Mouse (Mus musculus) T-helper 17 cell (primary cell): ENCODE results near the gene Elk4.

Experiments
- in situ Hi-C, 2 experiments: fragments of 300-600 bp; cut with MboI, MseI; formaldehyde crosslinking; loops; 1 replicate in 1 of 2; 2 replicates in 1 of 2; pipeline ENCODE4 v1.15.1; 2025; ENCODE audit warnings: high pct_unique_total_duplicates in 2 of 2

Gene Elk4

GRCm38 (mm10) chr1:132010632-132011501 lies 3.5 kb downstream of the Elk4 start:
- in situ Hi-C loops = loop anchor here in 1 of 2 experiments (25.0 kb wide), 1 partner anchor 1126 kb away; the partner anchor contains the start of gene Ppp1r15b

- in situ Hi-C loops = loop anchor here in 1 of 2 experiments (25.0 kb wide), 1 partner anchor 1126 kb away; the partner anchor contains the start of gene Ppp1r15b
Measured at GRCm38 (mm10) chr1:132011785-132012184, 4.4 kb downstream of the Elk4 start.

GRCm38 (mm10) chr1:132012861-132013260 lies 5.5 kb downstream of the Elk4 start:
- in situ Hi-C loops = loop anchor here in 1 of 2 experiments (25.0 kb wide), 1 partner anchor 1124 kb away; the partner anchor contains the start of gene Ppp1r15b

GRCm38 (mm10) chr1:132014800-132015199 lies 7.4 kb downstream of the Elk4 start:
- in situ Hi-C loops = loop anchor here in 1 of 2 experiments (25.0 kb wide), 1 partner anchor 1123 kb away; the partner anchor contains the start of gene Ppp1r15b

- in situ Hi-C loops = loop anchor here in 1 of 2 experiments (25.0 kb wide), 1 partner anchor 1121 kb away; the partner anchor contains the start of gene Ppp1r15b
Measured at GRCm38 (mm10) chr1:132016691-132017090, 9.3 kb downstream of the Elk4 start.

GRCm38 (mm10) chr1:132019876-132020275 lies 12.5 kb downstream of the Elk4 start:
- in situ Hi-C loops = loop anchor here in 1 of 2 experiments (25.0 kb wide), 1 partner anchor 1117 kb away; the partner anchor contains the start of gene Ppp1r15b

- in situ Hi-C loops = loop anchor here in 1 of 2 experiments (25.0 kb wide), 1 partner anchor 1115 kb away; the partner anchor contains the start of gene Ppp1r15b
Measured at GRCm38 (mm10) chr1:132022107-132022506, 14.7 kb downstream of the Elk4 start.

- in situ Hi-C loops = no loop called here
Measured at GRCm38 (mm10) chr1:132026925-132027646, 19.7 kb downstream of the Elk4 start.

GRCm38 (mm10) chr1:132027978-132028377 lies 20.6 kb downstream of the Elk4 start:
- in situ Hi-C loops = no loop called here

GRCm38 (mm10) chr1:132028413-132028812 lies 21.0 kb downstream of the Elk4 start:
- in situ Hi-C loops = no loop called here

GRCm38 (mm10) chr1:132030574-132030973 lies 23.2 kb downstream of the Elk4 start:
- in situ Hi-C loops = no loop called here

GRCm38 (mm10) chr1:132032172-132032571 lies 24.8 kb downstream of the Elk4 start:
- in situ Hi-C loops = no loop called here

GRCm38 (mm10) chr1:132037746-132038145 lies 30.3 kb downstream of the Elk4 start:
- in situ Hi-C loops = no loop called here

- in situ Hi-C loops = no loop called here
Measured at GRCm38 (mm10) chr1:132038753-132039152, 31.3 kb downstream of the Elk4 start.

GRCm38 (mm10) chr1:132040201-132040621 lies 32.8 kb downstream of the Elk4 start:
- in situ Hi-C loops = loop anchor here in 1 of 2 experiments (5.0 kb wide), 1 partner anchor 43 kb away; no protein-coding TSS in a partner anchor

- in situ Hi-C loops = loop anchor here in 1 of 2 experiments (5.0 kb wide), 1 partner anchor 46 kb away; no protein-coding TSS in a partner anchor
Measured at GRCm38 (mm10) chr1:132043759-132044158, 36.4 kb downstream of the Elk4 start.

- in situ Hi-C loops = loop anchor here in 1 of 2 experiments (5.0 kb wide), 1 partner anchor 49 kb away; no protein-coding TSS in a partner anchor
Measured at GRCm38 (mm10) chr1:132046143-132046735, 38.8 kb downstream of the Elk4 start.

GRCm38 (mm10) chr1:132051746-132052145 lies 44.3 kb downstream of the Elk4 start:
- in situ Hi-C loops = no loop called here

GRCm38 (mm10) chr1:132054387-132054786 lies 47.0 kb downstream of the Elk4 start:
- in situ Hi-C loops = no loop called here

- in situ Hi-C loops = no loop called here
Measured at GRCm38 (mm10) chr1:132055054-132055664, 47.8 kb downstream of the Elk4 start.

- in situ Hi-C loops = no loop called here
Measured at GRCm38 (mm10) chr1:132058558-132058957, 51.2 kb downstream of the Elk4 start.
